Mouse (Mus musculus) liver, embryonic 16.5 days (tissue): Measurements from ENCODE around the gene Olfr1154. TPM values are rescaled to one million over a fixed set of nuclear protein-coding genes. Genes with fewer than 3 reads are reported as not detected.

Experiments used
- ATAC-seq: fragments of 200-750 bp; cut with Nextera tagmentation; 2 replicates; pipeline ENCODE4 v1.8.0; 2017; ENCODE audit warnings: low read depth, mild to moderate bottlenecking, moderate number of reproducible peaks, moderate library complexity
- H3K27ac ChIP-seq: fragments of 300-500 bp; sonication (generic); 2 replicates; pipeline ENCODE4 v1.5.1; 2014; ENCODE audit warnings: mild to moderate bottlenecking, low read length
- H3K27me3 ChIP-seq: fragments of 300-500 bp; sonication (generic); 2 replicates; pipeline ENCODE4 v1.6.1; 2014; ENCODE audit warnings: low read depth, low read length, mixed read lengths; ENCODE audit not compliant: control insufficient read depth, insufficient read depth
- H3K36me3 ChIP-seq: fragments of 300-500 bp; sonication (generic); 2 replicates; pipeline ENCODE4 v1.6.1; 2014; ENCODE audit warnings: mild to moderate bottlenecking; ENCODE audit not compliant: control insufficient read depth, insufficient read depth
- H3K4me1 ChIP-seq: fragments of 300-500 bp; sonication (generic); 2 replicates; pipeline ENCODE4 v1.6.1; 2014; ENCODE audit warnings: low read depth, low read length, mixed read lengths; ENCODE audit not compliant: control insufficient read depth
- H3K4me2 ChIP-seq: fragments of 300-500 bp; sonication (generic); 2 replicates; pipeline ENCODE4 v1.6.1; 2014; ENCODE audit warnings: low read depth, low read length, mixed read lengths
- H3K4me3 ChIP-seq: fragments of 300-500 bp; sonication (generic); 2 replicates; pipeline ENCODE4 v1.5.1; 2014; ENCODE audit warnings: low read depth, mild to moderate bottlenecking, low read length
- H3K9ac ChIP-seq: fragments of 300-500 bp; sonication (generic); 2 replicates; pipeline ENCODE4 v1.6.1; 2014; ENCODE audit warnings: low read depth, low read length
- H3K9me3 ChIP-seq: fragments of 300-500 bp; sonication (generic); replicated peaks from 2 replicates; pipeline ENCODE4 v1.6.1; 2016; ENCODE audit warnings: low read length; ENCODE audit not compliant: control insufficient read depth
- WGBS: fragments of 180-500 bp; shearing (Covaris S2); extraction: QIAGEN DNeasy Blood & Tissue Kit; methylation state at CpG from one replicate; pipeline ENCODE4 v1.1.7; 2014; ENCODE audit not compliant: insufficient replicate concordance; 5-methylcytosine and 5-hydroxymethylcytosine counted together
- polyA plus RNA-seq: library from polyadenylated mRNA; unstranded; fragments of >200 nt; fragmentation: Nextera tagmentation; extraction: Ambion mirVana; gene quantifications from 2 replicates; pipeline ENCODE4 v1.2.1, GENCODE M21; 2015

The Olfr1154 gene
- not detected in 2 replicates for polyA plus RNA-seq

GRCm38 (mm10) chr2:87905066-87905465, at the start of gene Olfr1154:
TSS of gene Olfr1154 (minus strand) at chr2:87905166.
- Histone ChIP-seq H3K4me3 (no peak within 1 kb of the TSS), H3K27ac (no peak within 1 kb of the TSS), H3K27me3 (no peaks in the 10 kb centered on the region), H3K36me3 (no peaks in the 10 kb centered on the region), H3K9ac (no peak within 1 kb of the TSS), H3K4me2 (no peak within 1 kb of the TSS), H3K9me3 (no peaks in the 10 kb centered on the region), H3K4me1 (no peaks in the 10 kb centered on the region)
- ATAC-seq, result no peak
- 57% methylated on average over 1 of the region's 1 CpGs for WGBS

- Histone ChIP-seq H3K4me3 (no peak within 1 kb of the TSS), H3K27me3 (no peaks in the 10 kb centered on the region), H3K9me3 (no peaks in the 10 kb centered on the region), H3K4me2 (no peak within 1 kb of the TSS), H3K36me3 (no peaks in the 10 kb centered on the region), H3K4me1 (no peaks in the 10 kb centered on the region), H3K9ac (no peak within 1 kb of the TSS), H3K27ac (no peak within 1 kb of the TSS)
- no peak for ATAC-seq
Observed at GRCm38 (mm10) chr2:87953000-87953399, 48.0 kb upstream of the Olfr1154 start, which contains the start of gene Olfr1156. TSS of gene Olfr1156 (minus strand) at chr2:87953100.

GRCm38 (mm10) chr2:87945037-87945436, 40.1 kb upstream of the Olfr1154 start, which contains the start of gene Olfr1155:
TSS of gene Olfr1155 (minus strand) at chr2:87945137.
- Histone ChIP-seq H3K4me2 (no peak within 1 kb of the TSS), H3K27ac (no peak within 1 kb of the TSS), H3K9ac (no peak within 1 kb of the TSS), H3K36me3 (no peaks in the 10 kb centered on the region), H3K27me3 (no peaks in the 10 kb centered on the region), H3K9me3 (no peaks in the 10 kb centered on the region), H3K4me3 (no peak within 1 kb of the TSS), H3K4me1 (no peaks in the 10 kb centered on the region)
- ATAC-seq, result no peak
- WGBS, result 69% methylated on average over 1 of the region's 1 CpGs

- H3K4me2 ChIP-seq, result no peak within 1 kb of the TSS
- no peaks in the 10 kb centered on the region for H3K4me1 ChIP-seq
- H3K9me3 ChIP-seq, result no peaks in the 10 kb centered on the region
- no peak within 1 kb of the TSS for H3K9ac ChIP-seq
- H3K4me3 ChIP-seq, result no peak within 1 kb of the TSS
- no peaks in the 10 kb centered on the region for H3K36me3 ChIP-seq
- no peak for ATAC-seq
- WGBS, result 51% methylated on average over 1 of the region's 1 CpGs
- H3K27ac ChIP-seq, result no peak within 1 kb of the TSS
- H3K27me3 ChIP-seq, result no peaks in the 10 kb centered on the region
Observed at GRCm38 (mm10) chr2:87894662-87895061, 10.3 kb downstream of the Olfr1154 start, which contains the start of gene Olfr1153. TSS of gene Olfr1153 (plus strand) at chr2:87894962.

- no peaks in the 10 kb centered on the region for H3K36me3 ChIP-seq
- no peak within 1 kb of the TSS for H3K9ac ChIP-seq
- H3K9me3 ChIP-seq, result no peaks in the 10 kb centered on the region
- no peak within 1 kb of the TSS for H3K4me3 ChIP-seq
- no peaks in the 10 kb centered on the region for H3K4me1 ChIP-seq
- H3K4me2 ChIP-seq, result no peak within 1 kb of the TSS
- H3K27ac ChIP-seq, result no peak within 1 kb of the TSS
- ATAC-seq, result no peak
- no peaks in the 10 kb centered on the region for H3K27me3 ChIP-seq
Observed at GRCm38 (mm10) chr2:87866192-87866591, 38.8 kb downstream of the Olfr1154 start, which contains the start of gene Olfr1152. TSS of gene Olfr1152 (plus strand) at chr2:87866492.

GRCm38 (mm10) chr2:87855562-87855961, 49.4 kb downstream of the Olfr1154 start, which contains the start of gene Olfr1151:
TSS of gene Olfr1151 (plus strand) at chr2:87855862.
- no peaks in the 10 kb centered on the region for H3K36me3 ChIP-seq
- no peak within 1 kb of the TSS for H3K27ac ChIP-seq
- no peaks in the 10 kb centered on the region; the same call in 1 of the 2 replicates for H3K9me3 ChIP-seq
- no peak within 1 kb of the TSS for H3K9ac ChIP-seq
- H3K27me3 ChIP-seq, result no peaks in the 10 kb centered on the region
- H3K4me2 ChIP-seq, result no peak within 1 kb of the TSS
- no peak within 1 kb of the TSS for H3K4me3 ChIP-seq
- 67% methylated on average over 1 of the region's 1 CpGs for WGBS
- ATAC-seq, result no peak
- no peaks in the 10 kb centered on the region for H3K4me1 ChIP-seq

Other genes with a start within 250 kb of the Olfr1154 start
- not detected in 2 replicates for gene Olfr1134, start 246.7 kb downstream of the Olfr1154 start, polyA plus RNA-seq
- gene Olfr1135, start 231.5 kb downstream of the Olfr1154 start, polyA plus RNA-seq, result not detected in 2 replicates
- not detected in 2 replicates for gene Olfr1136, start 211.2 kb downstream of the Olfr1154 start, polyA plus RNA-seq
- not detected in 2 replicates for gene Olfr1137, start 192.0 kb downstream of the Olfr1154 start, polyA plus RNA-seq
- gene Olfr1138, start 165.2 kb downstream of the Olfr1154 start, polyA plus RNA-seq, result not detected in 2 replicates
- not detected in 2 replicates for gene Olfr1140, start 161.4 kb downstream of the Olfr1154 start, polyA plus RNA-seq
- not detected in 2 replicates for gene Olfr1141, start 151.2 kb downstream of the Olfr1154 start, polyA plus RNA-seq
- gene Olfr152, start 125.7 kb downstream of the Olfr1154 start, polyA plus RNA-seq, result not detected in 2 replicates
- gene Olfr1143, start 104.6 kb downstream of the Olfr1154 start, polyA plus RNA-seq, result not detected in 2 replicates
- not detected in 2 replicates for gene Olfr1145, start 95.3 kb downstream of the Olfr1154 start, polyA plus RNA-seq
- gene Olfr1148, start 74.6 kb downstream of the Olfr1154 start, polyA plus RNA-seq, result not detected in 2 replicates
- gene Olfr1150-ps1, start 61.2 kb downstream of the Olfr1154 start, polyA plus RNA-seq, result not detected in 2 replicates
- not detected in 2 replicates for gene Olfr1151, start 49.3 kb downstream of the Olfr1154 start, polyA plus RNA-seq
- gene Olfr1152, start 38.7 kb downstream of the Olfr1154 start, polyA plus RNA-seq, result not detected in 2 replicates
- gene Olfr1153, start 10.2 kb downstream of the Olfr1154 start, polyA plus RNA-seq, result not detected in 2 replicates
- gene Olfr1155, start 40.0 kb upstream of the Olfr1154 start, polyA plus RNA-seq, result not detected in 2 replicates
- not detected in 2 replicates for gene Olfr1156, start 47.9 kb upstream of the Olfr1154 start, polyA plus RNA-seq
- gene Olfr1157, start 63.1 kb upstream of the Olfr1154 start, polyA plus RNA-seq, result not detected in 2 replicates
- not detected in 2 replicates for gene Olfr74, start 69.5 kb upstream of the Olfr1154 start, polyA plus RNA-seq
- gene Olfr1158, start 84.9 kb upstream of the Olfr1154 start, polyA plus RNA-seq, result not detected in 2 replicates
- gene Olfr1160, start 103.1 kb upstream of the Olfr1154 start, polyA plus RNA-seq, result not detected in 2 replicates
- gene Olfr1161, start 117.6 kb upstream of the Olfr1154 start, polyA plus RNA-seq, result not detected in 2 replicates
- not detected in 2 replicates for gene Olfr73, start 132.5 kb upstream of the Olfr1154 start, polyA plus RNA-seq
- gene Olfr1162, start 146.0 kb upstream of the Olfr1154 start, polyA plus RNA-seq, result not detected in 2 replicates
- not detected in 2 replicates for gene Olfr1163, start 166.7 kb upstream of the Olfr1154 start, polyA plus RNA-seq
- not detected in 2 replicates for gene Olfr1164, start 188.8 kb upstream of the Olfr1154 start, polyA plus RNA-seq
- not detected in 2 replicates for gene Olfr1166, start 223.1 kb upstream of the Olfr1154 start, polyA plus RNA-seq